Mouse (Mus musculus): ENCODE measurements around the gene Arl3. TPM values are rescaled to one million over a fixed set of nuclear protein-coding genes. Genes with fewer than 3 reads are reported as not detected.

Arl3 gene
- polyA plus RNA-seq, 1 experiment: not detected

- WGBS: 92% methylated on average over 8 of the region's 8 CpGs
- Histone ChIP-seq H3K4me1 (ENCODE audit: control insufficient read depth, insufficient read depth, low read length) (peaks cover 39% of the 10 kb centered on the region), H3K27ac (ENCODE audit: insufficient read depth, low read depth, low read length) (no peak overlapping the region), H3K4me3 (ENCODE audit: insufficient read depth, low read depth, low read length) (no peak overlapping the region)
- TF ChIP-seq CTCF (IDR thresholded peaks at IDR 0.05; ENCODE audit: insufficient read depth, low read depth, low read length): no peak
- TF ChIP-seq POLR2A (IDR thresholded peaks at IDR 0.05; ENCODE audit: insufficient read depth, low read depth, low read length): no peak
Observed at GRCm38 (mm10) chr19:46617361-46617760, 44.4 kb upstream of the Arl3 start.

- no peak overlapping the region for H3K4me3 ChIP-seq (ENCODE audit: insufficient read depth, low read depth, low read length)
- H3K27ac ChIP-seq (ENCODE audit: insufficient read depth, low read depth, low read length): no peak overlapping the region
- 89% methylated on average over 11 of the region's 11 CpGs for WGBS
- TF ChIP-seq POLR2A (IDR thresholded peaks at IDR 0.05; ENCODE audit: insufficient read depth, low read depth, low read length): no peak
- TF ChIP-seq CTCF (IDR thresholded peaks at IDR 0.05; ENCODE audit: insufficient read depth, low read depth, low read length): no peak
- peaks cover 31% of the 10 kb centered on the region for H3K4me1 ChIP-seq (ENCODE audit: control insufficient read depth, insufficient read depth, low read length)
Observed at GRCm38 (mm10) chr19:46616378-46616777, 43.4 kb upstream of the Arl3 start.

GRCm38 (mm10) chr19:46608158-46608557, 35.2 kb upstream of the Arl3 start:
- WGBS: 95% methylated on average over 7 of the region's 7 CpGs
- H3K4me1 ChIP-seq (ENCODE audit: control insufficient read depth, insufficient read depth, low read length): peaks cover 12% of the 10 kb centered on the region
- H3K4me3 ChIP-seq (ENCODE audit: insufficient read depth, low read depth, low read length): no peak overlapping the region
- TF ChIP-seq POLR2A (IDR thresholded peaks at IDR 0.05; ENCODE audit: insufficient read depth, low read depth, low read length) (no peak), CTCF (IDR thresholded peaks at IDR 0.05; ENCODE audit: insufficient read depth, low read depth, low read length) (no peak)
- no peak overlapping the region for H3K27ac ChIP-seq (ENCODE audit: insufficient read depth, low read depth, low read length)

- H3K4me3 ChIP-seq (ENCODE audit: insufficient read depth, low read depth, low read length): no peak overlapping the region
- no peak overlapping the region for H3K27ac ChIP-seq (ENCODE audit: insufficient read depth, low read depth, low read length)
- no peak for TF ChIP-seq POLR2A (IDR thresholded peaks at IDR 0.05; ENCODE audit: insufficient read depth, low read depth, low read length)
- TF ChIP-seq CTCF (IDR thresholded peaks at IDR 0.05; ENCODE audit: insufficient read depth, low read depth, low read length): peak; percentile 26; the same call in 1 of the 2 replicates
- peaks cover 12% of the 10 kb centered on the region for H3K4me1 ChIP-seq (ENCODE audit: control insufficient read depth, insufficient read depth, low read length)
- WGBS: 44% methylated on average over 7 of the region's 7 CpGs
Observed at GRCm38 (mm10) chr19:46607424-46607823, 34.4 kb upstream of the Arl3 start.

- Histone ChIP-seq H3K27ac (ENCODE audit: insufficient read depth, low read depth, low read length) (no peak overlapping the region), H3K4me1 (ENCODE audit: control insufficient read depth, insufficient read depth, low read length) (peaks cover 12% of the 10 kb centered on the region), H3K4me3 (ENCODE audit: insufficient read depth, low read depth, low read length) (no peak overlapping the region)
- 93% methylated on average over 13 of the region's 13 CpGs for WGBS
- TF ChIP-seq CTCF (IDR thresholded peaks at IDR 0.05; ENCODE audit: insufficient read depth, low read depth, low read length) (no peak), POLR2A (IDR thresholded peaks at IDR 0.05; ENCODE audit: insufficient read depth, low read depth, low read length) (no peak)
Observed at GRCm38 (mm10) chr19:46606718-46607117, 33.7 kb upstream of the Arl3 start.

GRCm38 (mm10) chr19:46602406-46602805, 29.4 kb upstream of the Arl3 start:
- H3K27ac ChIP-seq (ENCODE audit: insufficient read depth, low read depth, low read length): no peak overlapping the region
- 74% methylated on average over 4 of the region's 4 CpGs for WGBS
- no peak for TF ChIP-seq CTCF (IDR thresholded peaks at IDR 0.05; ENCODE audit: insufficient read depth, low read depth, low read length)
- no peak for TF ChIP-seq POLR2A (IDR thresholded peaks at IDR 0.05; ENCODE audit: insufficient read depth, low read depth, low read length)

GRCm38 (mm10) chr19:46601491-46601890, 28.5 kb upstream of the Arl3 start:
- TF ChIP-seq POLR2A (IDR thresholded peaks at IDR 0.05; ENCODE audit: insufficient read depth, low read depth, low read length) (no peak), CTCF (IDR thresholded peaks at IDR 0.05; ENCODE audit: insufficient read depth, low read depth, low read length) (no peak)
- Histone ChIP-seq H3K4me1 (ENCODE audit: control insufficient read depth, insufficient read depth, low read length) (peaks cover 10% of the 10 kb centered on the region), H3K27ac (ENCODE audit: insufficient read depth, low read depth, low read length) (no peak overlapping the region), H3K4me3 (ENCODE audit: insufficient read depth, low read depth, low read length) (no peak overlapping the region)
- 63% methylated on average over 14 of the region's 14 CpGs for WGBS

More at GRCm38 (mm10) chr19:46602406-46602805, 29.4 kb upstream of the Arl3 start:
- Histone ChIP-seq H3K4me1 (ENCODE audit: control insufficient read depth, insufficient read depth, low read length) (peaks cover 15% of the 10 kb centered on the region), H3K4me3 (ENCODE audit: insufficient read depth, low read depth, low read length) (no peak overlapping the region)

- no peak overlapping the region for H3K27ac ChIP-seq (ENCODE audit: insufficient read depth, low read depth, low read length)
- 56% methylated on average over 4 of the region's 4 CpGs for WGBS
- peaks cover 10% of the 10 kb centered on the region for H3K4me1 ChIP-seq (ENCODE audit: control insufficient read depth, insufficient read depth, low read length)
- TF ChIP-seq CTCF (IDR thresholded peaks at IDR 0.05; ENCODE audit: insufficient read depth, low read depth, low read length) (no peak), POLR2A (IDR thresholded peaks at IDR 0.05; ENCODE audit: insufficient read depth, low read depth, low read length) (no peak)
- no peak overlapping the region for H3K4me3 ChIP-seq (ENCODE audit: insufficient read depth, low read depth, low read length)
Observed at GRCm38 (mm10) chr19:46600371-46600770, 27.4 kb upstream of the Arl3 start.

- H3K27ac ChIP-seq (ENCODE audit: insufficient read depth, low read depth, low read length): 0 out of 2 replicates have a peak overlapping the region, but pooled peaks have one; percentile 22
Observed at GRCm38 (mm10) chr19:46599375-46600256, 26.6 kb upstream of the Arl3 start.

More at GRCm38 (mm10) chr19:46599375-46600256, 26.6 kb upstream of the Arl3 start:
- TF ChIP-seq POLR2A (IDR thresholded peaks at IDR 0.05; ENCODE audit: insufficient read depth, low read depth, low read length) (no peak), CTCF (IDR thresholded peaks at IDR 0.05; ENCODE audit: insufficient read depth, low read depth, low read length) (no peak)
- Histone ChIP-seq H3K4me3 (ENCODE audit: insufficient read depth, low read depth, low read length) (peak overlapping the region; percentile 95), H3K4me1 (ENCODE audit: control insufficient read depth, insufficient read depth, low read length) (peaks cover 10% of the 10 kb centered on the region)
- WGBS: 2% methylated on average over 22 of the region's 22 CpGs
